Mouse (Mus musculus) ES-E14 (cell line): ENCODE measurements around the gene Cacul1.

Experiments used
- CHD2 ChIP-seq: IDR thresholded peaks from 2 replicates; pipeline ENCODE4 v1.6.1; 2014; ENCODE audit warnings: mild to moderate bottlenecking, low read depth, low read length, inconsistent platforms
- HCFC1 ChIP-seq: IDR thresholded peaks from 2 replicates; pipeline ENCODE4 v1.6.1; 2012; ENCODE audit warnings: low read length, inconsistent platforms, borderline replicate concordance; ENCODE audit not compliant: insufficient read depth
- ZC3H11A ChIP-seq: IDR thresholded peaks from 2 replicates; pipeline ENCODE4 v1.6.1; 2012; ENCODE audit warnings: low read depth, mild to moderate bottlenecking, inconsistent platforms, low read length, borderline replicate concordance
- ZNF384 ChIP-seq: IDR thresholded peaks from 2 replicates; pipeline ENCODE4 v1.6.1; 2012; ENCODE audit warnings: low read depth, low read length, inconsistent platforms

GRCm38 (mm10) chr19:60524678-60525077 is 56.1 kb downstream of the Cacul1 start:
- TF ChIP-seq ZNF384 (no peak), HCFC1 (no peak), CHD2 (no peak), ZC3H11A (no peak)
